Mouse (Mus musculus) left cerebral cortex, adult 9 months (tissue): ENCODE results near the gene Cdc42ep2.

Experiments
- DNase-seq, 2 experiments: peaks; one replicate each; pipeline ENCODE4 v3.0.0; 2022; ENCODE audit warnings: low spot score in 2 of 2

Cdc42ep2 gene

DNA sequence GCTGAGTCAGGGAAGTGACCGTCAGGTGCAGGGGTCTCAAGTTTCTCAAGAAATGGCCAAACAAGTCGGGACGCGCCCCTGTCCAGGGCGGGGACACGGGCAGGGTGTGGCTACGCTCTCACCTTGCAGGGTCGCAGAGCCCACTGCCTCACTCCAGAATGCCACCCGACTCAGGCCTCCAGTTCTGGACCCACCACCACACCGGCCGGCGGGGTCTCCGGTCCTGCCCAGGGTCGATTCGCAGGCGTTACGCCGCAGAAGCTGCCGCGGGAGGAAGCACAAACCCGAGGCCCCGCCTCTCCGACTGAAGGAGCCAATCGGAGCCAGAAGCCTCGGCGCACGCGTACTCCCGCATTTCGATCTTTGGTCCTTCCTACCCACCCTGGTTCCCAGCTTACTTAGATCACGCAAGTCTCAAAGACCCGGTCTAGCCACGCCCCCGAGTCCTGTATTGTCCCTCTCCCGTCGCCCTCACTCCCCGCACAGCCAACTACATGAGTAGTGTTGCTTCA, 49.6 kb downstream of the Cdc42ep2 start, which contains the start of gene Frmd8:
TSS of gene Frmd8 (minus strand) at position 306 of the 512 bp plus-strand sequence.
- DNase-seq: peak; percentile 85 to 94

DNA sequence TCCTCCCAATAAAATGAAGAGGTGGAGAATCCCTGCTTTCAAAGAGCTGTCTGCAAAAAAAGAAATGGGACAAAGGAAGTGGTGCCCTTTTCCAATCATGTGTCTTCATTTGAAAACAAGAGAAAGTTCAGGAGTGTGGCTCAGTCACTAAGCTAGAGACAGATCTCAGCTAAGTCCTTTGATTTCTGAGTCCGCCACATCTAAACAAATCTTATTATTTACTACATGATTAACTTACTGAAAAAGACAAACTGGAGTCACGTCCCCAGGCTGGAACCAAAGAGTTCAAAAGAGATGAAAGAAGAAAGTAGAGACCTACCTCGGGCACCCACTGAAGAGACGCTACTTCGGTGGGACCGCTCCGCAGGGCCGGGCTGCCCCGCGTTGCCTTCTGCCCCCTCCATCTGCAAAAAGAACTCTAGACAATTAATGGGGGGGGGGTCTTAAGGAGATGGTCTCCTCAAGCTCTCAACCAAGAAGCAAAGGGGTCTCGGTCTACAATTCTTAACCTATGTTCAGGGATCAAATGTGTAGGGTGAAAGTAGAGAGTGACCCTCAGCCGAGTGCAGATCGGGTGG, 50.1 kb downstream of the Cdc42ep2 start:
- no peak for DNase-seq

DNA sequence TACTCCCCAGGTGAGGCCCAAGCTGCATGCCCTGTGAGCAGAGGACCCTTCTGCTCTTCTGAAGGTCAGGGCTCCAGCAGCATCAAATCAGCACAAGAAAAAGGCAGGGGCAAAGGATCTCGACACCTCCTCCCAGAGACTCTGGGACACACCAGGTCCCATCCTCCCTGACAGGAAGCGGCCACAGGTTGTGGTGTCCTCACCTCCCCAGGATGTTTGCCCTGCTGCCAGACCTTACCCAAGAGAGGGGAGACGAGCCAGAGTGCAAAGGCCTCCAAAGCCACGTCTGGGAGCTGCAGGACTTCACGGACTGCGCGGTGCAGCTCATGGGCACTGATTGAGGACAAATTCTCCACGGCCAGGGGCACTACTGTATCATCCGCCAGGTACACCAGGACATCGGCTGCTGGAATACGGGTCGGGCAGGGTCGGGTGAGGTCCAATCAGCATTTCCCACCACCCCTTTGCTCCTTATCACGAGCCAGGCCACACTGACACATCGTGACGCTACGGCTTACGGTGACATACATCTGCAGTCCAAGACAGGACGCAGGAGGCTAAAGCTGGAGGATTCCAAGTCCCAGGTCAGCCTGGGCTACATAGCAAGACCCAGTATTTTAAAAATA, 51.6 kb downstream of the Cdc42ep2 start:
- DNase-seq: no peak

DNA sequence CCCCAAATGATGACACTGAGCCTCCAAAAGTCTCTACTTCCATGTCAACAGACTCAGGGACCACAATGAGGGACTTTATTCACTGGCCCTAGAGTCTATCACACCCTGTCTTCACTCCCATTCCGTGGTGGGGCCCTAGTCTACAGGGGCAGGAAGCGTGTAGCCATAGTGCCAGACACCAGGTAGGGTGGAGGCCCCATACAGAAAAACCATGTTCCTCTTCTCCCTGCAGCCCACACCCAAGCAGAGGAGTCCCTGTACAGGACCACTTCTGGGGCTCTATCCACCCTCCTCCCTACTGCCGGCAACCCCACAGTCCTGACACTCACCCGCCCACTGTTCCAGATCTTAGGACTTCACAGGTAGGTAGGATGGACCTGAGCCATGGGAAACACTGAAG, 52.1 kb downstream of the Cdc42ep2 start:
- DNase-seq: no peak

DNA sequence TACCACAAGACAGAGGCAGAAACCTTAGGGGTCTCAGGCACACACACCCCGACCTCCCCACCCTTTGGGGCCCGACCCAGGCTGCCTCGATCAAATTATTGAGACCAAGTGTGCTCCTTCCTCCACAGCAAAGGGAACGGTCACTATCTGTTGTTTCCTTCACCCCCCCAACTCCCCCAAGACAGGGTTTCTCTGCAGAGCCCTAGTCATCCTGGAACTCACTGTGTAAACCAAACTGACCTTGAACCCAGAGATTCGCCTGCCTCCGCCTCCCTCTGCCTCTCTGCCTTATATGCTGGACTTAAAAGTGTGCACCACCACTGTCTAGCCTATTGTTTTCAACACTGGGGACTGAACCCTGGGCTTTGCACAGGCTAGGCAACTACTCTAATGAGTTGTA, 52.9 kb downstream of the Cdc42ep2 start:
- DNase-seq: no peak

DNA sequence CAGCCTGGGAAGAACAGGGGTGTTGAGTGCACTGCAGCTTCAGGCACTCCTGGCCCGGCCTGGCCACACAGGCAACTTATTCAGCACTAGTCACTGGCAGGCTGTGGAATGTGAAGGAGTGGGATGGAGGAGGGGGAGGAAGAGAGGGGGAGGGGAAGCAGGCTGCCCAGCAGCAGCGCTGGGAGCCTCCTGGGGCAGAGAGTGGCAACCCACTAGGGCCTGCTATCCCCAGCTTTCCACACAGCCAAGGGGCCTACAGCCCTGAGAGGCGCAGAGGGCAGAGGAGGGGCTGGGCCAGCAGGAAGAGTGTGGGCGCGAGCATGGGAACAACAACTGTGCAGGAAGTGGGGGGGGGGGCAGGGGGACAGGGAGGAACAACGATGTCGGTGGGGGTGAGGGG, 53.3 kb downstream of the Cdc42ep2 start:
- no peak for DNase-seq

DNA sequence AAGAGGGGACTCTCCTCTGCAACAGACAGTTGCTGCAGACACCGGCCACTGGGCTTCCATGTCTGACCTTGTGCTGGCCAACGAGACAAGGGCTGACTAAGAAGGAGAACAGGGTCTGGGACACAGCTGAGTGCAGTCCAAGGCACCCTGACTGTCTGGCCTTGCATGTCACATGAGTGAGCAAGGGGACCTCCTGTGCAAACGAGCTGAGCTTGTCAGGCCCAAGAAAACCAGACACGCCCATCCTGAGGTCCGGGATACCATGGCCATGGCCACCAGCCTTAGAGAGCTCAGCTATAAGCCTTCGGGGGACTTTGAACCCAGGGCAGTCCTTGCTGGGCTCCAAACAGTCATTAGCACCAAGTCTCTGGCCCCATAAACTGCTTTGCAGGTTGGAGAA, 56.5 kb downstream of the Cdc42ep2 start:
- no peak for DNase-seq
